Mouse (Mus musculus): ENCODE results near the gene Stard10. TPM values are rescaled to one million over a fixed set of nuclear protein-coding genes. Genes with fewer than 3 reads are reported as not detected.
A peak's percentile ranks its signal among the peaks of the same experiment; 100 is the strongest.

The Stard10 gene
- not detected in 2 replicates for polyA plus RNA-seq (2012; ENCODE audit: insufficient read depth, insufficient read length, low replicate concordance, missing spikeins)

DNA sequence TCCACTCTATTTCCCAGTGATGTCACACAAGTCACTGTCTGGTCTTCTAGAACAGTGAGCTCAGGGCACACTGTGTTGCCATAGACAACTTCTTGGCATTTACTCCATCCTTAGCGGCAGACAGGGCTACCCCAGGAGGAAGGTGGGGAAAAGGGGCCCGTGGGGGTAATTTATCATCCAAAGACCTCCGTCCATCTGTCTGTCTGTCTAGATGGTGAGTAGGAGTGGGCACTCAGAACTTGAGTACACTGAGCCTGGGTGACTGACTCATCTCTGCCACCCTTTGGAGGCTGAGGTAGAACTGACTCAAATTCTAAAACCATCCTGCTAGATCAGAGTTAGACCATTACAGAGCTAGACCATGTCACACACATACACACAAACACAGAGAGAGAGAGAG lies at the start of gene Stard10:
TSS of gene Stard10 (plus strand) at position 73 of the 400 bp plus-strand sequence.
- Histone ChIP-seq H3K4me3 (ENCODE audit: insufficient read depth, low read depth, low read length) (no peak within 1 kb of the TSS), H3K27ac (ENCODE audit: insufficient read depth, low read depth, low read length) (no peak within 1 kb of the TSS), H3K4me1 (ENCODE audit: control insufficient read depth, insufficient read depth, low read length) (peaks cover 31% of the 10 kb centered on the region)
- WGBS, result 70% methylated on average over 3 of the region's 3 CpGs
- TF ChIP-seq POLR2A (IDR thresholded peaks at IDR 0.05; ENCODE audit: insufficient read depth, low read depth, low read length), result no peak
- TF ChIP-seq CTCF (IDR thresholded peaks at IDR 0.05; ENCODE audit: insufficient read depth, low read depth, low read length), result no peak

GRCm38 (mm10) chr7:101267457-101268259 lies 49.2 kb upstream of the Stard10 start:
- WGBS, result 74% methylated on average over 3 of the region's 3 CpGs
- H3K27ac ChIP-seq (ENCODE audit: insufficient read depth, low read depth, low read length), result no peak overlapping the region
- H3K4me3 ChIP-seq (ENCODE audit: insufficient read depth, low read depth, low read length), result no peak overlapping the region

GRCm38 (mm10) chr7:101271602-101272001 lies 45.3 kb upstream of the Stard10 start:
- TF ChIP-seq POLR2A (IDR thresholded peaks at IDR 0.05; ENCODE audit: insufficient read depth, low read depth, low read length) (no peak), CTCF (IDR thresholded peaks at IDR 0.05; ENCODE audit: insufficient read depth, low read depth, low read length) (no peak)
- Histone ChIP-seq H3K27ac (ENCODE audit: insufficient read depth, low read depth, low read length) (no peak overlapping the region), H3K4me3 (ENCODE audit: insufficient read depth, low read depth, low read length) (no peak overlapping the region), H3K4me1 (ENCODE audit: control insufficient read depth, insufficient read depth, low read length) (no peaks in the 10 kb centered on the region)
- 71% methylated on average over 1 of the region's 1 CpGs for WGBS

More at GRCm38 (mm10) chr7:101267457-101268259, 49.2 kb upstream of the Stard10 start:
- H3K4me1 ChIP-seq (ENCODE audit: control insufficient read depth, insufficient read depth, low read length), result no peaks in the 10 kb centered on the region
- TF ChIP-seq POLR2A (IDR thresholded peaks at IDR 0.05; ENCODE audit: insufficient read depth, low read depth, low read length), result no peak
- TF ChIP-seq CTCF (IDR thresholded peaks at IDR 0.05; ENCODE audit: insufficient read depth, low read depth, low read length), result no peak

- Histone ChIP-seq H3K4me3 (ENCODE audit: insufficient read depth, low read depth, low read length) (no peak overlapping the region), H3K4me1 (ENCODE audit: control insufficient read depth, insufficient read depth, low read length) (no peaks in the 10 kb centered on the region)
- 91% methylated on average over 8 of the region's 8 CpGs for WGBS
These were observed 44.3 kb upstream of the Stard10 start for GRCm38 (mm10) chr7:101272466-101273160.

GRCm38 (mm10) chr7:101282721-101283120 lies 34.2 kb upstream of the Stard10 start:
- Histone ChIP-seq H3K4me3 (ENCODE audit: insufficient read depth, low read depth, low read length) (no peak overlapping the region), H3K27ac (ENCODE audit: insufficient read depth, low read depth, low read length) (no peak overlapping the region), H3K4me1 (ENCODE audit: control insufficient read depth, insufficient read depth, low read length) (peaks cover 3% of the 10 kb centered on the region; the same call in 1 of the 2 replicates)
- TF ChIP-seq CTCF (IDR thresholded peaks at IDR 0.05; ENCODE audit: insufficient read depth, low read depth, low read length) (no peak), POLR2A (IDR thresholded peaks at IDR 0.05; ENCODE audit: insufficient read depth, low read depth, low read length) (no peak)
- 73% methylated on average over 3 of the region's 3 CpGs for WGBS

More at GRCm38 (mm10) chr7:101272466-101273160, 44.3 kb upstream of the Stard10 start:
- no peak overlapping the region for H3K27ac ChIP-seq (ENCODE audit: insufficient read depth, low read depth, low read length)
- TF ChIP-seq CTCF (IDR thresholded peaks at IDR 0.05; ENCODE audit: insufficient read depth, low read depth, low read length) (no peak), POLR2A (IDR thresholded peaks at IDR 0.05; ENCODE audit: insufficient read depth, low read depth, low read length) (no peak)

DNA sequence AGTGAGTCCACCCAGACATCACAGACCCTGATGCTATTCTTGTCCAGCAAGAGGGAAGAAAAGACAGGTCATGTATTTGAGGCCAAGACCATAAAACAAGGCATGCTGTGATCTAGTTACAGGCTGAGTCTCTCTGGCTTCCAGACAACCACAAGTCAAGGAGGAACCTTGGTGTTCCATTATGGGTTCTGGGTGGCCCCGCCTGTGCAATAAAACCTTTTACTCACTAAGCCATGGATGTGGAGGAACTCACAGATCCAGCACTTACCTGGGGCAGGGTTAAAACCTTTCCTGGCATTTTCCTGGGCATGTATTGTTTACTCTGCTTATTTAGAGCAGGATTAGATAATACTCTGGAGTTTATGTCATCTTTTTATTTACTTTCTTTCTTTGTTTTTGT lies 32.4 kb upstream of the Stard10 start:
- no peak for TF ChIP-seq CTCF (IDR thresholded peaks at IDR 0.05; ENCODE audit: insufficient read depth, low read depth, low read length)
- TF ChIP-seq POLR2A (IDR thresholded peaks at IDR 0.05; ENCODE audit: insufficient read depth, low read depth, low read length), result no peak
- 96% methylated on average over 1 of the region's 1 CpGs for WGBS

DNA sequence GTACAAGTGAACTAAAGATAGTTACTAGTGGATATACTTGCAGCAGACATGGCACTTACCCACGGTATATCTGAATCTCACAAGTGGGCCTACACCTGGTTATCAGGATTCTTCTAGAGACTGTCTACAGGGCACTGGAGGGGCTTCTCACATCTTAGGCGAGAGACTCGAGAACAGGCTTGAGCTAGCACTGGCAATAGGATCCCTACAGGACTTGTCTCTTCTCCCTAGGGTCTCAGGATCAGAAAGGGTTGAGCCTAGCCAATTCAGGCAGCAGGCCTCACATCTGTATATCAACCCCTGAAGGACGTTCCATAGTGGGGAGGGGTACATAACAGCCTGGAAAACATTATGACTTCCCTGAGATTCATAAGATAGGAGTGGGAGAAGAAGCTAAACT lies 30.0 kb upstream of the Stard10 start:
- no peak overlapping the region for H3K27ac ChIP-seq (ENCODE audit: insufficient read depth, low read depth, low read length)
- TF ChIP-seq CTCF (IDR thresholded peaks at IDR 0.05; ENCODE audit: insufficient read depth, low read depth, low read length) (no peak), POLR2A (IDR thresholded peaks at IDR 0.05; ENCODE audit: insufficient read depth, low read depth, low read length) (no peak)
- WGBS, result 77% methylated on average over 4 of the region's 4 CpGs

More for the DNA sequence above, 32.4 kb upstream of the Stard10 start:
- no peak overlapping the region for H3K27ac ChIP-seq (ENCODE audit: insufficient read depth, low read depth, low read length)
- H3K4me1 ChIP-seq (ENCODE audit: control insufficient read depth, insufficient read depth, low read length), result peaks cover 3% of the 10 kb centered on the region; the same call in 1 of the 2 replicates
- no peak overlapping the region for H3K4me3 ChIP-seq (ENCODE audit: insufficient read depth, low read depth, low read length)

DNA sequence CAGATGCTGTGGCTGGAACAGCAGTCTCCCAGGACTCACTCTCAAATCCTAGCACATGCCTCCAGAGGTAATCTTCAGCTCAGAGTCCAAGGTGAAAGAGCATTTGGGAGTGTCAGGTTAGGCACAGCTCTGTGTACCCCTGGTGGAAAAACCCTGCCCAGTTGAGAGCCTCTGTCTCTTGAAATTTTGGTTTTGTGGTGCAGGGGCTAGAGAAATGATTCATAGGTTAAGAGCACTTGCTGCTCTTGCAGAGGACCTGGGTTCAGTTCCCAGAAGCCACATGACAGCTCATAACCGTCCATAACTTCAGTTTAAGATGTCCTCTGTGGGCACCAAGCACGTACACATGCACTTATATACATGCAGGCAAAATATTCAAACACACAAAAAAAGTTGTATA lies 29.1 kb upstream of the Stard10 start:
- no peak for TF ChIP-seq CTCF (IDR thresholded peaks at IDR 0.05; ENCODE audit: insufficient read depth, low read depth, low read length)
- Histone ChIP-seq H3K4me1 (ENCODE audit: control insufficient read depth, insufficient read depth, low read length) (no peaks in the 10 kb centered on the region), H3K27ac (ENCODE audit: insufficient read depth, low read depth, low read length) (no peak overlapping the region), H3K4me3 (ENCODE audit: insufficient read depth, low read depth, low read length) (no peak overlapping the region)
- WGBS, result 87% methylated on average over 2 of the region's 2 CpGs

More for the DNA sequence above, 30.0 kb upstream of the Stard10 start:
- H3K4me1 ChIP-seq (ENCODE audit: control insufficient read depth, insufficient read depth, low read length), result peaks cover 3% of the 10 kb centered on the region; the same call in 1 of the 2 replicates
- no peak overlapping the region for H3K4me3 ChIP-seq (ENCODE audit: insufficient read depth, low read depth, low read length)

DNA sequence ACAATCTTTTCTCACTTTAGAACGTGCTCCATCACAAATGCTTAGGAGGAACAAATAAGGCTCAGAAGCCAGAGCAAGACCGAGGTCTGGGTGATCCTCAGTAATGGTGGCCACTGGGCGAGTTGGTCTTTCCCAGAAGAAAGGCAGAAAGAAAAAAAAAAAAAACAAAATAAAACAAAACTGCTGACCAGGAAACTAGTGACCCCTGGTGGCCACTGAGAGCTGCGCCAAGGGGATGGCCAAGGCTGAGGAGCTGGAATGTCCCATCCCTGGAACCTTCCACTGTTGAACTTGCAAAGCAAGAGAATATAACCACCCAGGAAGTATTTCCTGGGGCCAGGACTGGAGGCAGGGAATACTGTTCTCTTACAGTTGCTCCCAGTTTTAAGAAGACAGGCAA lies 28.4 kb upstream of the Stard10 start:
- Histone ChIP-seq H3K27ac (ENCODE audit: insufficient read depth, low read depth, low read length) (no peak overlapping the region), H3K4me1 (ENCODE audit: control insufficient read depth, insufficient read depth, low read length) (no peaks in the 10 kb centered on the region), H3K4me3 (ENCODE audit: insufficient read depth, low read depth, low read length) (no peak overlapping the region)
- WGBS, result 31% methylated on average over 4 of the region's 4 CpGs
- no peak for TF ChIP-seq POLR2A (IDR thresholded peaks at IDR 0.05; ENCODE audit: insufficient read depth, low read depth, low read length)
- TF ChIP-seq CTCF (IDR thresholded peaks at IDR 0.05; ENCODE audit: insufficient read depth, low read depth, low read length), result 0 out of 2 replicates have a peak, but pooled peaks have one; percentile 28

Measured in olfactory bulb, adult 2 months (tissue).